Mouse (Mus musculus) ES-Bruce4 (cell line): ENCODE measurements around the gene Cenpx.

Experiments
- CTCF ChIP-seq: IDR thresholded peaks from one replicate; pipeline ENCODE4 v1.8.1; 2011; ENCODE audit warnings: low read depth, low read length
- POLR2A ChIP-seq: IDR thresholded peaks from one replicate; pipeline ENCODE4 v1.8.1; 2011; ENCODE audit warnings: low read length; ENCODE audit not compliant: insufficient read depth

DNA sequence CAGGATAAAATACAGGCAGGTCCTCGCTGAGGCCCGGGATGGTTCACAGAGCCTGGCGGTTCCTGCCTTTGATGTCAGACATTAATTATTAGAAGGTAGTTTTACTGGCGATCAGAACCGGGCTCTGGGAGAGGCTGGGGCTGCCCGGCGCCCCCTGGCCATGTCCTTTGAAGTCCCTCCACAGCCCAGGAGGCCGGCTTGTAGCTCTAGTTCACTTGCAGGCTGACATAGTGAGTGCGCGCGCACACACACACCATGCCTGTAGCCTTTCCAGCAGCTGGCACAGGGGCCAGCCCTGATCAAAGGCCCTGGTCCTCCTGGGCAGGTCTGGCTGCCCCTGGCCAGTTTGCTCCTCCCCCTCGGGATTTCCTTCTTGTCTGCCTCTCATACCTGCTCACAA, 17.9 kb downstream of the Cenpx start:
- TF ChIP-seq CTCF: no peak
- no peak for TF ChIP-seq POLR2A
